Mouse (Mus musculus) lung, postnatal 0 days (tissue): ENCODE results near the gene Hs1bp3.

Source experiments
- CTCF ChIP-seq: IDR thresholded peaks from 2 replicates; pipeline ENCODE4 v1.5.1; 2016; ENCODE audit warnings: antibody characterized with exemption, mild to moderate bottlenecking
- EP300 ChIP-seq: IDR thresholded peaks from 2 replicates; pipeline ENCODE4 v1.6.1; 2016; ENCODE audit warnings: antibody characterized with exemption, mild to moderate bottlenecking, control low read depth

- TF ChIP-seq CTCF (no peak), EP300 (no peak)
These were observed 70.6 kb downstream of the Hs1bp3 start for GRCm38 (mm10) chr12:8383822-8384221.
